8 mouse cellular contexts compared by ENCODE assay signal in genomic region chr5:146963937-146964278, GRCm38 (mm10). TPM values are rescaled to one million over a fixed set of nuclear protein-coding genes. Genes with fewer than 3 reads are reported as not detected.
DNase-seq lines count a peak whose midpoint lies in the region; ATAC-seq lines count a peak whose summit lies in the region.

No protein-coding gene starts in this region.

- H3K4me1 ChIP-seq in kidney, embryonic 14.5 days (ENCODE audit: control insufficient read depth, insufficient read depth, low read length), result 0 out of 2 replicates have a peak, but pooled peaks cover 6% of the 10 kb centered on the region
- H3K4me1 ChIP-seq in midbrain, embryonic 15.5 days, result peaks cover 15% of the 10 kb centered on the region

- no peaks in the 10 kb centered on the region for H3K27me3 ChIP-seq in kidney, embryonic 14.5 days (ENCODE audit: control insufficient read depth, insufficient read depth, low read length)
- no peaks in the 10 kb centered on the region for H3K27me3 ChIP-seq in midbrain, embryonic 15.5 days (replicated peaks)

- H3K4me3 ChIP-seq in kidney, embryonic 14.5 days (ENCODE audit: low read length), result peak overlapping the region; percentile 95
- peak overlapping the region; percentile 88 for H3K4me3 ChIP-seq in midbrain, embryonic 15.5 days

- no peak overlapping the region for H3K27ac ChIP-seq in kidney, embryonic 14.5 days (ENCODE audit: low read depth, low read length)
- H3K27ac ChIP-seq in midbrain, embryonic 15.5 days, result no peak overlapping the region

- ATAC-seq in kidney, embryonic 14.5 days (ENCODE audit: low FRiP score, low TSS enrichment), result 0 out of 2 replicates have a peak, but pooled peaks have one; percentile 15
- peak; percentile 11; the same call in 1 of the 2 replicates for ATAC-seq in common myeloid progenitor, adult 5-6 weeks (replicated peaks; ENCODE audit: low read depth, poor library complexity, severe bottlenecking)
- ATAC-seq in inflammation-experienced regulatory T-cells, adult 6 months, result peak; percentile 23
- ATAC-seq in midbrain, embryonic 15.5 days (replicated peaks), result peak; percentile 38

- no peaks in the 10 kb centered on the region for H3K9me3 ChIP-seq in kidney, embryonic 14.5 days (ENCODE audit: control insufficient read depth, low read length)
- no peaks in the 10 kb centered on the region for H3K9me3 ChIP-seq in midbrain, embryonic 15.5 days

- no peak for DNase-seq in kidney, postnatal 10 days
- DNase-seq in embryo, embryonic 11 days, result no peak
- DNase-seq in ovary, postnatal 10 days (ENCODE audit: low spot score), result no peak
- no peak for DNase-seq in right cerebral cortex, postnatal 4 days

- peak overlapping the region; percentile 34; the same call in 1 of the 2 replicates for H3K4me2 ChIP-seq in kidney, embryonic 14.5 days (replicated peaks; ENCODE audit: low read depth, low read length)
- H3K4me2 ChIP-seq in midbrain, embryonic 15.5 days, result peak overlapping the region; percentile 65

- 54% methylated on average over 8 of the region's 8 CpGs for WGBS in kidney, embryonic 14.5 days
- 49% methylated on average over 8 of the region's 8 CpGs for WGBS in midbrain, embryonic 15.5 days

- H3K9ac ChIP-seq in kidney, embryonic 14.5 days (ENCODE audit: low read depth, low read length), result peak overlapping the region; percentile 76; the same call in 1 of the 2 replicates
- peak overlapping the region; percentile 81; the same call in 1 of the 2 replicates for H3K9ac ChIP-seq in midbrain, embryonic 15.5 days

- peaks cover 1% of the 10 kb centered on the region for H3K36me3 ChIP-seq in kidney, embryonic 14.5 days (ENCODE audit: control insufficient read depth, insufficient read depth, low read length)
- 0 out of 2 replicates have a peak, but pooled peaks cover 3% of the 10 kb centered on the region for H3K36me3 ChIP-seq in midbrain, embryonic 15.5 days (replicated peaks)

RNA-seq across cellular contexts. Expression of gene Mtif3, which starts 0.3 kb away (rescaled TPM):
- polyA plus RNA-seq in kidney, embryonic 14.5 days (2014; fragmentation: Nextera tagmentation; extraction: Ambion mirVana), result 21.1 and 24.3 TPM in 2 replicates
- total RNA-seq in common myeloid progenitor, adult 5-6 weeks (2017), result 25.1 and 27.8 TPM in 2 replicates
- 10 to 100 TPM; 44.4 to 59.1 (median 50.4) TPM for polyA plus RNA-seq in inflammation-experienced regulatory T-cells, adult 6 months (2017; shearing (Covaris generic))
- polyA plus RNA-seq in midbrain, embryonic 15.5 days (2015; fragmentation: Nextera tagmentation; extraction: Ambion mirVana), result 28.3 and 28.9 TPM in 2 replicates

RNA-seq across cellular contexts. Expression of gene Gtf3a, which starts 15.5 kb away (rescaled TPM):
- polyA plus RNA-seq in kidney, embryonic 14.5 days (2014; fragmentation: Nextera tagmentation; extraction: Ambion mirVana), result 137 and 140 TPM in 2 replicates
- 144 and 171 TPM in 2 replicates for total RNA-seq in common myeloid progenitor, adult 5-6 weeks (2017)
- polyA plus RNA-seq in inflammation-experienced regulatory T-cells, adult 6 months (2017; shearing (Covaris generic)), result 10 to 100 TPM; 13.5 to 44.2 (median 38.2) TPM
- 110 and 116 TPM in 2 replicates for polyA plus RNA-seq in midbrain, embryonic 15.5 days (2015; fragmentation: Nextera tagmentation; extraction: Ambion mirVana)
